Mouse (Mus musculus): Measurements from ENCODE around the gene Ppp1r35. TPM values are rescaled to one million over a fixed set of nuclear protein-coding genes. Genes with fewer than 3 reads are reported as not detected.

The Ppp1r35 gene
- polyA plus RNA-seq, 1 experiment from 2014 or later, result 78.3 TPM

DNA sequence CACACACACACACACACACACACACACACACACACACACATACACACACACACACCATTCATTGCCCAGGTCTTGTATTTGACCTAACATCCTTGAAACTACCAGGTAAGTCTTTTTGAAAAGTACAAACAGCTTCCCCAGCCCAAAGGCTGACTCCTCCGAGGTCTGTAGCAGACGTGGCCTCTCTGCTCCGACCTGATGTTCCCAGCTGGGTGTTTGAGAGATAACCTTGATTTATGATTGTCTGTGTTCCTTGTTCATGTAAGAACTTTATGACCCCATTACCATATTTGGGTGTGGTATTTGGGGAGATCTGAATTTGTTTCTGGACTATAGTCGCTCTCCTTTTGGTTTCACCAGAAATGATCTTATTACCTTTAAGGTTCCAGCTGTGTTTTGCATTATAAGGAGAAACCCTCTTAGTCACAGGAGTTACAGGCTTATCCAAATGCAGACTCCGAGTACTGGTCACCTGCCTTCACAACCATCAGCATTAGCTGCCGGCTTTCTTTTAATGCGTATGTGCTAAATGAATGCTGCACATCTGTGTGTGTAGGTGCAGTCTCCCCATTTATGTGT lies 1.3 kb upstream of the Ppp1r35 start:
- H3K4me1 ChIP-seq (replicated peaks), result peaks cover 30% of the 10 kb centered on the region
- no peaks in the 10 kb centered on the region for H3K9me3 ChIP-seq
- no peak for DNase-seq (ENCODE audit: low spot score)
- 90% methylated on average over 7 of the region's 7 CpGs for WGBS
- no peaks in the 10 kb centered on the region for H3K27me3 ChIP-seq (ENCODE audit: insufficient read depth, poor library complexity, severe bottlenecking)
- H3K4me3 ChIP-seq, result no peak overlapping the region
- no peak overlapping the region for H3K27ac ChIP-seq
- H3K36me3 ChIP-seq, result peaks cover 28% of the 10 kb centered on the region

DNA sequence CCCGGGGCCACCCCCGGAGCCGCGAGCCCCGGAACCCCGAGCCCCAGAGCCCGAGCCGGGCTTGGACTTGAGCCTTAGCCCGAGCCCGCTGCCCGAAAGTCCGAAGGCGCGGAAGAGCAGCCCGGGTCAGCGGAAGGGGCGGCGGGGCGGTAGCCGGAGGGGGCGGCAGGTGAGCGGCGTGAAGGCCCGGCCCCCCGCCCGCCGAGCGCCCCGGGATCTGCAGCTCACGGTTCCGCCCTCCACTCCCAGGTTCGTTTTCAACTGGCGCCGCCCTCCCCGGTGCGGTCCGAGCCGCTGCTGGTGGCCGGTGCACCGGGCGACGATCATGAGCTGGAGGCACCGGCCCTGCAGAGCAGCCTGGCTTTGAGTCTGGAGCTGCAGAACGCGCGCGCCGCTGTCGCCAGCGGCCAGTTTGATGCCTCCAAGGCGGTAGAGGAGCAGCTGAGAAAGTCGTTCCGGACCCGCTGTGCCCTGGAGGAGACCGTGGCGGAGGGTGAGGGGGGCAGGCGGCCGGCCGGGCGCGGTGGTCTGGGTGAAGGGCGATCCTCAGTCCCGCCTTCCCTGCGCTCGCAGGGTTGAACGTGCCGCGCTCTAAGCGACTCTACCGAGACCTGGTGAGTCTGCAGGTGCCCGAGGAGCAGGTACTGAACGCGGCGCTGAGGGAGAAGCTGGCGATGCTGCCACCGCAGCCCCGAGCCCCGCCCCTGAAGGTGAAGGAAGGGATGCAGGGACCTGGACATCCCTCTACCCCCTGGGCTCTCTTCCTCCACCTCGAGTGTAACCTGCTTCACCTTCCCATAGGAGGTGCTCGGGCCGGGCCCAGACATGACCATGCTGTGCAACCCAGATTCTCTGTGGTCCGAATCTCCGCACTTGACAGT lies 644 bp downstream of the Ppp1r35 start:
- H3K36me3 ChIP-seq, result peaks cover 47% of the 10 kb centered on the region
- DNase-seq (ENCODE audit: low spot score), result peak; percentile 52
- peaks cover 50% of the 10 kb centered on the region for H3K4me1 ChIP-seq (replicated peaks)
- H3K27ac ChIP-seq, result peak overlapping the region; percentile 95
- peak overlapping the region; percentile 78 for H3K4me3 ChIP-seq
- H3K27me3 ChIP-seq (ENCODE audit: insufficient read depth, poor library complexity, severe bottlenecking), result no peaks in the 10 kb centered on the region
- under 1% methylated on average over 83 of the region's 83 CpGs for WGBS
- no peaks in the 10 kb centered on the region for H3K9me3 ChIP-seq

DNA sequence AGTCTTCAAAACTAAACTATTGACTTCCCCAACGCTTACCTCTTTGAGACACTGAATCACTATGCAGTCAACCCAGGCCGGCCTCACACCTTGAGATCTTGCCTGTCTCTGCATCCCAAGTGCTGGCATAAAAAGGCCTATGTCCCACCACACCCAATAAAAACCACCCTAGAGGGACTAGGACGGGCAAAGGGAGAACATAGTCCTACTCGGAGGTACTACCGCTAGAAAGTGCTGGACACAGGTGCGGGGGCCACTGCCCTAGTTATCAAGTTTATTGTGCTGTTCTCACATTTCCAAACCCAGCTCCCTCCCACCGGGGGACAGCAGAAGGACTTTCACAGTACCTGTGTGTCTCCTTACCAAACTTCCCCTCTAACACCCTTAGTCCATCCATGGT lies 3.0 kb downstream of the Ppp1r35 start:
- 94% methylated on average over 7 of the region's 7 CpGs for WGBS
- no peak for DNase-seq (ENCODE audit: low spot score)
- H3K9me3 ChIP-seq, result no peaks in the 10 kb centered on the region
- peaks cover 56% of the 10 kb centered on the region for H3K36me3 ChIP-seq
- no peaks in the 10 kb centered on the region for H3K27me3 ChIP-seq (ENCODE audit: insufficient read depth, poor library complexity, severe bottlenecking)
- no peak overlapping the region for H3K27ac ChIP-seq
- H3K4me1 ChIP-seq (replicated peaks), result peaks cover 63% of the 10 kb centered on the region
- peak overlapping the region; percentile 95; the same call in 1 of the 2 replicates for H3K4me3 ChIP-seq

DNA sequence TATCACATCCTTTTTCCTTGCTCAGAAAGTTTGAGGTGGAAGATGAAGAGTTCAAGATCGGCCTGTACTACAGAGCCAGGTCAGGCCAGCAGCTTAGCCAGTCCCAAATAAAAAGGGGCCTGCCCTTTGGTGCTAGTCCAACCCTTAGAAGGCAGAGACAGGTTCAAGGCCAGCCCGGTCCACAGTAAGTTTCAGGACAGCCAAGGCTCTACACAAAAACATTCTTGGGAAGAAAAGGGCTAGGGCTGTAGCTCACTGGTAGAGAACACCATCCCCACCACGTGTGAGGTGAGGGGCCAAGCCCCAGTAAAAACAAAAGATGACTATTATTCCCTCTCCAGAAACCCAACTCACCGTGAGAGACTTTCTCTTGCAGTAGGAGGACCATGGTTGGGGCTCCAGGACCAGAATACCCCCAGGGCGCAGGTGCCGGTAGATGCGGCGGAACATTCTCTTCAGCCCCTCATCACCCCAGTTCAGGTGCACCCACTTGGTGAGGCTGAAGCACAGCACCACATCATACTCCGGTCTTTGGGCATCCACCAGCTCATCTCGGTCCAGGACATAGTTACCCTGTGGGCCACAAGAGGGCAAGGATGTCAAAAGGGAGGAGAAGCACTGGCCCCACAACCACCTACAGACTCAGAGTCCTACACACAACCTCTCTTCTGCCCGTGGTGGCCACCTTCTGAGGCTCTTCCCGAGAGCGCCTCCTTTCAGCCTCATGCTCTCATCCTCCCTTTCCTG lies 4.3 kb downstream of the Ppp1r35 start:
- Histone ChIP-seq H3K27ac (no peak overlapping the region), H3K4me3 (peak overlapping the region; percentile 95), H3K9me3 (no peaks in the 10 kb centered on the region), H3K27me3 (ENCODE audit: insufficient read depth, poor library complexity, severe bottlenecking) (peaks cover 2% of the 10 kb centered on the region; the same call in 1 of the 2 replicates), H3K4me1 (replicated peaks) (peaks cover 66% of the 10 kb centered on the region), H3K36me3 (peaks cover 56% of the 10 kb centered on the region)
- no peak for DNase-seq (ENCODE audit: low spot score)
- WGBS, result 88% methylated on average over 13 of the region's 13 CpGs

DNA sequence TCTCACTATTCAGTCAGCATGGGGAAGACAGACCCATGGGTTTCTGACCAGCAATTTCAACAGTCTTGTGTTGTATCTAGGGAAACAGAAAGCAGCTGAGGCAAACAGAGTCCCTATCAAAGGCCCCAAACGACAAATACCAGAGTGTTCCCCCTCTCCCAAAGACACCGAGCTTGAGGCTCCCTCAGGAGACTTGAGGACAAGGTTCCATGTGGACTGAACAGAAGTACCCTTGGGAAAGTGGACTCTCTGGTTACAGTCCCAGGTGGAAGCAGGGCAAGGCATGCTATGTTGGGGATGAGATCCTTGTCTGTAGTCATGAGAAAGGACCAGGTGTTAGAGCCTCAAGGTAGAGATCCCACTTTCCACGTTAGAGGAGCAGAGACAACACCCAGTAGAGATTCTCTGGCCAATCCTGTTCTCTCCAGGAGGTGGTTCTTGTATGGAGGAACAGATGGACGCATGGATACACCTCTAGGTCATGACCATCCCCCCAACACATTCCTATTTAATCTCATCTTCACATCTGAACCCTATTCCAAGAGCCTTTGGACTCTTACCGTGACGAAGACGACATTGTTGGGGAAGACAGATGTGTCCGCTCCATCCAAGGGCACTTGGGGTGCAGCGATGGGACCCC lies 5.4 kb downstream of the Ppp1r35 start:
- Histone ChIP-seq H3K9me3 (0 out of 2 replicates have a peak, but pooled peaks cover 2% of the 10 kb centered on the region), H3K36me3 (peaks cover 56% of the 10 kb centered on the region), H3K27ac (peak overlapping the region; percentile 17; the same call in 1 of the 2 replicates), H3K4me3 (peak overlapping the region; percentile 95), H3K4me1 (replicated peaks) (peaks cover 65% of the 10 kb centered on the region), H3K27me3 (ENCODE audit: insufficient read depth, poor library complexity, severe bottlenecking) (peaks cover 12% of the 10 kb centered on the region)
- DNase-seq (ENCODE audit: low spot score), result no peak
- 76% methylated on average over 9 of the region's 9 CpGs for WGBS

DNA sequence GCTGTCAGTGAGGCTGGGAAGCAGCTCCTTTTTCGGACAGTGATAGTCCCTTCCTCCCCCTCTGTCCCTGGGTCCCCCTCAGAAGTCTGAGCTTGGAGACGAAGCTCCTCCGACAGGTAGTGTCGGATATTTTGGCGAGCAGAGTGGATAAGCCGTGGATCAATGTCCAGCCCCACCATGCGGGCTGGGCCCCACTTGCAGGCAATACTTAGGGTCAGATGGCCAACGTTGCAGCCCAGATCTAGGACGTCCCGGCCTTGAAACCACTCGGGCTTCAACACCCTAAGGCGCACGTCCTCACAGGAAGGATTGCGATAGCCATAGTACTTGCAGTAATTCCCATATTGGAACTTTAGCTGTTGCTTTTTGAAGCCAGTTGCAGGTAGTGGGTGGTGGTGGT lies 5.9 kb downstream of the Ppp1r35 start:
- Histone ChIP-seq H3K4me1 (replicated peaks) (peaks cover 62% of the 10 kb centered on the region), H3K36me3 (peaks cover 56% of the 10 kb centered on the region), H3K27me3 (ENCODE audit: insufficient read depth, poor library complexity, severe bottlenecking) (peaks cover 18% of the 10 kb centered on the region), H3K27ac (peak overlapping the region; percentile 99), H3K9me3 (0 out of 2 replicates have a peak, but pooled peaks cover 2% of the 10 kb centered on the region), H3K4me3 (peak overlapping the region; percentile 95)
- 85% methylated on average over 14 of the region's 14 CpGs for WGBS
- no peak for DNase-seq (ENCODE audit: low spot score)

DNA sequence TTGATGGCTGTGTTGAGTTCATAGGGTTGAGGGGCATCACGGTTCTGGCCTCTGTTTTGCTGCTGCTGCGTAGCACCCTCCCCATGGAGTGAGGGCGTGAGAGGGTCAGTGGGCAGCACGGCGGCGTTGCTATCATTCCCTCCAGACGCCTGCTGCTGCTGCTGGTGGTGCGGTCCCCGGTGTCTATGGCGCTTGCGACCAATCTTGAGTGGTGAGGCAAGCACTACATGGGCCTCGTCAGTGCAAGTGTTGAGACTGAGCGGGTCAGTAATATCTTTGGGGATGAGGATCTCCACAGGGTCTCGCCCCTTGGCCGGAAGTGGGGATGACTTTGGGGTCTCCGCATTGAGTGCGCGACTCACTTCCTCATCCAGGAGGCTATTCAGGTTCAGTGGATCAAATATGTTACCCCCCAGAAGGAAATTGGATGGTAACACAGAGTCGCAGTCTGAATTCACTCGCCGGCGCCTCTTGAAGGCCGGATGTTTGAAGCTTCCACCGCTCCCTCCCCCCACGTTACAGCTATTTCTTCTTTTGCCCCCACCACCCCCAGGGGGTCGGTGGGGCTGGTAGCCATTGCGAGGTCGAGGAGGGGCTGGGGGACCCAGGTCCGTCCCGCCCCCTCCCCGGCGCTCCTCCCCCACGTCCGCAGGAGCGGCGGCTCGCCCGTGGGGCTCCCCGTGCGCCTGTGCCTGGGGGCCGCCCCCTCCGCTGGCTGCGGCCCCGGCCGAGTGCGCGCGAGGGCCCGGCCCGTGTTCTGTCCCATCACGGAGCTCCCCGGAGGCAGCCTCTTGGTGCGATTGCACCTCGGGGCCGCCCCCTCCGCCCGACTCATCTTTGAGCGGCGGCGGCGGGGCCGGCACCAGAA lies 6.7 kb downstream of the Ppp1r35 start:
- WGBS, result 3% methylated on average over 61 of the region's 62 CpGs
- peaks cover 18% of the 10 kb centered on the region for H3K27me3 ChIP-seq (ENCODE audit: insufficient read depth, poor library complexity, severe bottlenecking)
- H3K36me3 ChIP-seq, result peaks cover 48% of the 10 kb centered on the region
- peak; percentile 40 for DNase-seq (ENCODE audit: low spot score)
- H3K4me1 ChIP-seq (replicated peaks), result peaks cover 53% of the 10 kb centered on the region
- peak overlapping the region; percentile 99 for H3K27ac ChIP-seq
- peak overlapping the region; percentile 95 for H3K4me3 ChIP-seq
- H3K9me3 ChIP-seq, result 0 out of 2 replicates have a peak, but pooled peaks cover 2% of the 10 kb centered on the region

DNA sequence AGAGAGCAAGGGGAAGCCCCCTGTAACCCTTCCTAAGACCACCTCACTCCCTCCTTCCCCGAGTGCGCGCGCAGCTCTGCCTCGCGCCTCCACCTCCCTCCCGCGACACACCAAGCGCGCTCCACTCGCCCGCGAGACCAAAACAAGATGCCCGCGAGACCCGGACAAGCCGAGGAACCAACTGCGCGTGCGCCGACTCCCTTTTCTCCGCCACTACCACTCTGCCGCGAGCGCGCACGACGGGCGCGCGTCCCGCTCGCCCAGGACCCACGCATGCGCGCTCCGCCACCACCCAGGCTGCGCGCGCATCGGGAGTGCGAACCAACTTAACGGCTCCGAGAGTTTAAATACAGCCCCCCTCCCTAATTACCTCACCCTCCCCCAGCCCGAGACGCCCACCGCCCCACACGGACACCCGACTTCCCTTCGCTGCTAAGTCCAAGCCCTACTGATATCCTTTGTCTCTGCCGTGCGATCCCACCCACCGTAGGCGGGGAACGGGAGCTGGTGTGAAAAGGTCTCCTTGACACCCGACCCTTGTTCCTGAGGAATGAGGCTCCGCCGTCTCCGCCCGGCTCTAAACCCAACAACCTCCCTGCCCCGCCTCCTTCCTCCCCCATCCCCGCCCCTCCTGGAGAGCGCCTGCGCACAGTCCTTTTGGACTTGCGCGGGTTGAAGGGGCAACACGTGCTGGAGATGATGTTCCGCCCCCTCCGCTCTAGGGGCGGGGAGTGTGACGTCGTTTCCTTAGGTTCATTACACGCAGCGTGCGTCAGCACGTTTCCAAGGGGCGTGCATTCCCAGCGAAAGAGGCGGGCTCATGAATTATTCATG lies 7.7 kb downstream of the Ppp1r35 start:
- Histone ChIP-seq H3K36me3 (peaks cover 39% of the 10 kb centered on the region), H3K4me3 (peak overlapping the region; percentile 95), H3K27ac (peak overlapping the region; percentile 99), H3K27me3 (ENCODE audit: insufficient read depth, poor library complexity, severe bottlenecking) (peaks cover 18% of the 10 kb centered on the region), H3K9me3 (0 out of 2 replicates have a peak, but pooled peaks cover 2% of the 10 kb centered on the region), H3K4me1 (replicated peaks) (peaks cover 49% of the 10 kb centered on the region)
- peak; percentile 100 for DNase-seq (ENCODE audit: low spot score)
- WGBS, result under 1% methylated on average over 79 of the region's 79 CpGs

DNA sequence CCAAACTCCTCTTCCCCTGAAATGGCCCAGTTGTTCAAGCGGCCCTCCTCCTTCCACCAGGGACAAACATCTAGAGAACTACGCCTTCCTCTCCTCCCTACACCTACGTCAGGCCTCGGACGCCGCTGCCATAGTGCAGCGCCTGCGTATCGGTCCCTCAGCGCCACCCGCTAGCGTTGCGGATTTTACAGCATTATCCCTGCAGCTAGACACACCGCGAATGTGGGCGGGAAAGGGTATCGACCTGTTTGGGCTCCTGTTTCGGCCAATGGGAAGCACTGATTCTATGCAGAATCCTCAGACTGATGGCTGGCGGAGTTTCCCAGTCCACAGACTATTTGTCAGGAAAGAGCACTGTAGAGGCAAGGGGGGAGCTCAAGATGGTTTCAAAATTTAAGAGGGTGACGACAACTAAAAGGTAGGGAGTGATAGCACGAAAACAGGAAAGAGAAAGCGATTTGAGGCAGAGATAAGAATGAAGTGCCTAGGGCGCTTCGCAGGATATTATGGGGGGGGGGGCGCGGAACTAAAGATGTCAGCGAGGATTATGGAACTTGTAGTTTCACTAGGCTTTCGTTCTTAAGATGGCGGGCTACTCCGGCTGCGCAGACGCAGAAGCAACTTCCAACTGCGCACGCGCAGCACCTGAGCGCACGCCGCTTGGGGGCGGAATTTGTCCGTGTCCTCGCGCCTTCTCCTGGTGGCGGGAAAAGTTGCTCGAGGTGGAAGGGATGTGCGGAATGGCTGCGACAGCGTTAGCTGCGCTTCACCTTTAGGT lies 8.7 kb downstream of the Ppp1r35 start, which contains the start of the genes Mepce and Zcwpw1:
TSS of gene Mepce (minus strand) at position 505 of the 778 bp plus-strand sequence.
TSS of gene Zcwpw1 (plus strand) at position 648 of the 778 bp plus-strand sequence.
- peak within 1 kb of the TSS; percentile 99 for H3K27ac ChIP-seq
- under 1% methylated on average over 48 of the region's 48 CpGs for WGBS
- H3K9me3 ChIP-seq, result 0 out of 2 replicates have a peak, but pooled peaks cover 2% of the 10 kb centered on the region
- H3K36me3 ChIP-seq, result peaks cover 29% of the 10 kb centered on the region
- H3K4me1 ChIP-seq (replicated peaks), result peaks cover 39% of the 10 kb centered on the region
- DNase-seq (ENCODE audit: low spot score), result peak; percentile 94
- peaks cover 18% of the 10 kb centered on the region for H3K27me3 ChIP-seq (ENCODE audit: insufficient read depth, poor library complexity, severe bottlenecking)
- H3K4me3 ChIP-seq, result peak within 1 kb of the TSS; percentile 95

DNA sequence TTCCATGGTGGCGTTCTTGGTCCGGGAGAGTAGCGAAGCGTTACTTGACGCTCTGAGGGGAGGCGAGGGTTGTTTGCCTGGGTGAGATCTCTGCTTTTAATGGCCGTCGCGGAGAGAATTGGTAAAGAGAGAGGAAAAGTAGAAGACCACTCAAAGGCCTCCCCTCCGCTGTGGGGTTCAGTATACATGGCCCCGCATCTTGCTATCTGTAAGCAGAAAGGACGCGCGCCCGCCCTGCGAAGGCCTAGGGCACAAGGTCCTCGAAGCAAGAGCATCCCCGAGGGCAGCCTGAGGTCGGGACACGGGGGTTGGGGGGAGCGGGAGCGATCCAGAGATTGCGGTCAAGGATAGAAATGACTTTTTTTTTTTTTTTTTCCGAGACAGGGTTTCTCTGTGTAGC lies 9.5 kb downstream of the Ppp1r35 start:
- Histone ChIP-seq H3K4me3 (peak overlapping the region; percentile 95), H3K27me3 (ENCODE audit: insufficient read depth, poor library complexity, severe bottlenecking) (peaks cover 18% of the 10 kb centered on the region), H3K27ac (0 out of 2 replicates have a peak overlapping the region, but pooled peaks have one; percentile 99), H3K36me3 (peaks cover 20% of the 10 kb centered on the region), H3K4me1 (replicated peaks) (peaks cover 31% of the 10 kb centered on the region), H3K9me3 (0 out of 2 replicates have a peak, but pooled peaks cover 2% of the 10 kb centered on the region)
- WGBS, result 69% methylated on average over 24 of the region's 24 CpGs
- no peak for DNase-seq (ENCODE audit: low spot score)
